Mouse (Mus musculus) gastrocnemius, postnatal 10 days (tissue): ENCODE data around the gene Lamc2. TPM values are rescaled to one million over a fixed set of nuclear protein-coding genes. Genes with fewer than 3 reads are reported as not detected.

Experiments used
- DNase-seq: peaks from one replicate; pipeline ENCODE4 v3.0.0; 2021; ENCODE audit warnings: mixed read lengths
- long read RNA-seq, 2 experiments: library from polyadenylated mRNA; stranded (forward); transcript quantifications; one replicate each; pipeline ENCODE4 v2.0.0; 2021
- total RNA-seq, 2 experiments: library from RNA; stranded (reverse); gene quantifications; 2 replicates each; pipeline ENCODE4 v1.2.3; 2021

Lamc2 gene
- total RNA-seq = 1 to 10 TPM; 2.6 to 4.6 TPM
- long read RNA-seq, experiment 1, partial matches to known transcripts = 0 of 1 reads
- long read RNA-seq, experiment 1, other reads (novel, unspliced or antisense) = 1 of 1 reads
- long read RNA-seq, experiment 2, full-length matches to known transcripts = 2 of 8 reads
- long read RNA-seq, experiment 2, partial matches to known transcripts = 2 of 8 reads
- long read RNA-seq, experiment 2, other reads (novel, unspliced or antisense) = 4 of 8 reads

GRCm38 (mm10) chr1:153185828-153186803 is at the start of gene Lamc2:
Lamc2 (minus strand) TSS chr1:153186447.
- no peak for DNase-seq

GRCm38 (mm10) chr1:153235576-153235975 is 49.3 kb upstream of the Lamc2 start:
- no peak for DNase-seq

GRCm38 (mm10) chr1:153231681-153232080 is 45.4 kb upstream of the Lamc2 start:
- no peak for DNase-seq

- DNase-seq = no peak
These were observed 41.7 kb upstream of the Lamc2 start for GRCm38 (mm10) chr1:153227916-153228315.

- no peak for DNase-seq
These were observed 40.8 kb upstream of the Lamc2 start for GRCm38 (mm10) chr1:153227096-153227495.

- no peak for DNase-seq
These were observed 39.8 kb upstream of the Lamc2 start for GRCm38 (mm10) chr1:153225786-153226725.

- DNase-seq = no peak
These were observed 38.1 kb upstream of the Lamc2 start for GRCm38 (mm10) chr1:153224331-153224730.

GRCm38 (mm10) chr1:153219376-153219775 is 33.1 kb upstream of the Lamc2 start:
- no peak for DNase-seq

GRCm38 (mm10) chr1:153216516-153216915 is 30.3 kb upstream of the Lamc2 start:
- no peak for DNase-seq

GRCm38 (mm10) chr1:153215676-153216075 is 29.4 kb upstream of the Lamc2 start:
- no peak for DNase-seq

GRCm38 (mm10) chr1:153210992-153211391 is 24.7 kb upstream of the Lamc2 start:
- DNase-seq = no peak

GRCm38 (mm10) chr1:153210198-153210597 is 24.0 kb upstream of the Lamc2 start:
- DNase-seq = no peak

- DNase-seq = no peak
These were observed 15.9 kb upstream of the Lamc2 start for GRCm38 (mm10) chr1:153202195-153202594.

- DNase-seq = no peak
These were observed 15.2 kb upstream of the Lamc2 start for GRCm38 (mm10) chr1:153201448-153201847.

- DNase-seq = no peak
These were observed 11.1 kb upstream of the Lamc2 start for GRCm38 (mm10) chr1:153197316-153197850.

GRCm38 (mm10) chr1:153192945-153193344 is 6.7 kb upstream of the Lamc2 start:
- DNase-seq = no peak

GRCm38 (mm10) chr1:153192379-153192778 is 6.1 kb upstream of the Lamc2 start:
- no peak for DNase-seq

GRCm38 (mm10) chr1:153191943-153192329 is 5.7 kb upstream of the Lamc2 start:
- DNase-seq = peak; percentile 64

- no peak for DNase-seq
These were observed 5.1 kb upstream of the Lamc2 start for GRCm38 (mm10) chr1:153191237-153191942.

GRCm38 (mm10) chr1:153188081-153188480 is 1.8 kb upstream of the Lamc2 start:
- no peak for DNase-seq

GRCm38 (mm10) chr1:153180586-153181289 is 5.5 kb downstream of the Lamc2 start:
- DNase-seq = no peak
